Mouse (Mus musculus): Measurements from ENCODE around the gene Krt88. TPM values are rescaled to one million over a fixed set of nuclear protein-coding genes. Genes with fewer than 3 reads are reported as not detected.

The Krt88 gene
- polyA plus RNA-seq, 1 experiment from 2014 or later: not detected

GRCm38 (mm10) chr15:101497181-101497580, 49.6 kb downstream of the Krt88 start:
- Histone ChIP-seq H3K27me3 (replicated peaks) (peaks cover 5% of the 10 kb centered on the region), H3K36me3 (no peaks in the 10 kb centered on the region), H3K27ac (replicated peaks) (no peak overlapping the region), H3K9ac (no peak overlapping the region), H3K9me3 (no peaks in the 10 kb centered on the region), H3K4me1 (peaks cover 10% of the 10 kb centered on the region), H3K4me3 (no peak overlapping the region), H3K4me2 (no peak overlapping the region)
- WGBS: 79% methylated on average over 2 of the region's 2 CpGs
- no peak for ATAC-seq (ENCODE audit: extremely low read depth, insufficient number of reproducible peaks, low FRiP score, low TSS enrichment)

Other genes starting within 250 kb of the Krt88 start
- gene Grasp, start 223.6 kb upstream of the Krt88 start, polyA plus RNA-seq (2015; fragmentation: Nextera tagmentation; extraction: Ambion mirVana): 3.8 and 4.4 TPM in 2 replicates
- gene Nr4a1, start 193.5 kb upstream of the Krt88 start, polyA plus RNA-seq (2015; fragmentation: Nextera tagmentation; extraction: Ambion mirVana): 10.4 and 10.8 TPM in 2 replicates
- gene Atg101, start 163.5 kb upstream of the Krt88 start, polyA plus RNA-seq (2015; fragmentation: Nextera tagmentation; extraction: Ambion mirVana): 50.6 and 56.1 TPM in 2 replicates
- gene 6030408B16Rik, start 154.5 kb upstream of the Krt88 start, polyA plus RNA-seq (2015; fragmentation: Nextera tagmentation; extraction: Ambion mirVana): 2.4 and 3.0 TPM in 2 replicates
- 7.8 and 7.9 TPM in 2 replicates for gene Krt80, start 77.6 kb upstream of the Krt88 start, polyA plus RNA-seq (2015; fragmentation: Nextera tagmentation; extraction: Ambion mirVana)
- 20.6 and 26.7 TPM in 2 replicates for gene Krt7, start 36.7 kb upstream of the Krt88 start, polyA plus RNA-seq (2015; fragmentation: Nextera tagmentation; extraction: Ambion mirVana)
- 0.08 TPM in 1 of 2 replicates, not detected in the other for gene Krt87, start 8.9 kb upstream of the Krt88 start, polyA plus RNA-seq (2015; fragmentation: Nextera tagmentation; extraction: Ambion mirVana)
- gene Krt81, start 16.0 kb downstream of the Krt88 start, polyA plus RNA-seq (2015; fragmentation: Nextera tagmentation; extraction: Ambion mirVana): not detected in 2 replicates
- not detected in 2 replicates for gene Krt86, start 25.7 kb downstream of the Krt88 start, polyA plus RNA-seq (2015; fragmentation: Nextera tagmentation; extraction: Ambion mirVana)
- not detected in 2 replicates for gene Krt83, start 43.8 kb downstream of the Krt88 start, polyA plus RNA-seq (2015; fragmentation: Nextera tagmentation; extraction: Ambion mirVana)
- not detected in 2 replicates for gene Gm49425, start 69.5 kb downstream of the Krt88 start, polyA plus RNA-seq (2015; fragmentation: Nextera tagmentation; extraction: Ambion mirVana)
- not detected in 2 replicates for gene Krt84, start 85.1 kb downstream of the Krt88 start, polyA plus RNA-seq (2015; fragmentation: Nextera tagmentation; extraction: Ambion mirVana)
- not detected in 2 replicates for gene Krt82, start 102.9 kb downstream of the Krt88 start, polyA plus RNA-seq (2015; fragmentation: Nextera tagmentation; extraction: Ambion mirVana)
- not detected in 2 replicates for gene Krt90, start 115.2 kb downstream of the Krt88 start, polyA plus RNA-seq (2015; fragmentation: Nextera tagmentation; extraction: Ambion mirVana)
- gene Krt75, start 126.2 kb downstream of the Krt88 start, polyA plus RNA-seq (2015; fragmentation: Nextera tagmentation; extraction: Ambion mirVana): not detected in 2 replicates
- not detected in 2 replicates for gene Gm5414, start 180.4 kb downstream of the Krt88 start, polyA plus RNA-seq (2015; fragmentation: Nextera tagmentation; extraction: Ambion mirVana)
- not detected in 2 replicates for gene Gm5478, start 199.6 kb downstream of the Krt88 start, polyA plus RNA-seq (2015; fragmentation: Nextera tagmentation; extraction: Ambion mirVana)
- gene Krt6b, start 232.5 kb downstream of the Krt88 start, polyA plus RNA-seq (2015; fragmentation: Nextera tagmentation; extraction: Ambion mirVana): not detected in 2 replicates
- gene Krt6a, start 246.6 kb downstream of the Krt88 start, polyA plus RNA-seq (2015; fragmentation: Nextera tagmentation; extraction: Ambion mirVana): not detected in 2 replicates